10 mouse cellular contexts compared by ENCODE assay signal in genomic region chr6:88827395-88828205, GRCm38 (mm10). TPM values are rescaled to one million over a fixed set of nuclear protein-coding genes. Genes with fewer than 3 reads are reported as not detected.
A peak's percentile ranks its signal among the peaks of the same experiment; 100 is the strongest.
DNase-seq lines count a peak whose midpoint lies in the region; ATAC-seq and TF ChIP-seq lines count a peak whose summit lies in the region.
"Had no signal": no experiment of that assay in that cellular context is flagged by ENCODE, and none has a peak within 500 bp of the region (broad histone marks: within the 10 kb centered on the region; RNA-seq: fewer than 3 reads in every experiment).

No protein-coding gene starts in this region.

- no peaks in the 10 kb centered on the region for H3K36me3 ChIP-seq in heart, adult 2 months (ENCODE audit: control insufficient read depth, insufficient read depth, low read length)
- no peaks in the 10 kb centered on the region for H3K36me3 ChIP-seq in midbrain, embryonic 10.5 days
- no peaks in the 10 kb centered on the region for H3K36me3 ChIP-seq in midbrain, embryonic 13.5 days
- no peaks in the 10 kb centered on the region for H3K36me3 ChIP-seq in stomach, embryonic 16.5 days (ENCODE audit: control insufficient read depth, insufficient read depth, low read length)

- H3K27ac ChIP-seq in heart, adult 2 months = no peak overlapping the region
- H3K27ac ChIP-seq in midbrain, embryonic 10.5 days (replicated peaks) = peak overlapping the region; percentile 30; the same call in 1 of the 2 replicates
- H3K27ac ChIP-seq in midbrain, embryonic 13.5 days = no peak overlapping the region
- H3K27ac ChIP-seq in stomach, embryonic 16.5 days (ENCODE audit: low read length) = 0 out of 2 replicates have a peak overlapping the region, but pooled peaks have one; percentile 38

- no peak overlapping the region for H3K4me2 ChIP-seq in midbrain, embryonic 13.5 days (replicated peaks)
- no peak overlapping the region for H3K4me2 ChIP-seq in stomach, embryonic 16.5 days (ENCODE audit: low read depth, low read length)

- no peaks in the 10 kb centered on the region for H3K79me2 ChIP-seq in heart, adult 2 months (replicated peaks; ENCODE audit: control insufficient read depth, insufficient read depth, low read length)

- H3K4me1 ChIP-seq in heart, adult 2 months (ENCODE audit: control insufficient read depth, insufficient read depth, low read length) = peaks cover 3% of the 10 kb centered on the region; the same call in 1 of the 2 replicates
- H3K4me1 ChIP-seq in midbrain, embryonic 10.5 days = peaks cover 16% of the 10 kb centered on the region
- peaks cover 16% of the 10 kb centered on the region for H3K4me1 ChIP-seq in midbrain, embryonic 13.5 days (replicated peaks)
- peaks cover 14% of the 10 kb centered on the region for H3K4me1 ChIP-seq in stomach, embryonic 16.5 days (ENCODE audit: control insufficient read depth, insufficient read depth, low read length)

- no peak overlapping the region for H3K9ac ChIP-seq in heart, adult 2 months (ENCODE audit: low read depth, low read length)
- H3K9ac ChIP-seq in midbrain, embryonic 13.5 days (replicated peaks) = no peak overlapping the region
- no peak overlapping the region for H3K9ac ChIP-seq in stomach, embryonic 16.5 days (ENCODE audit: low read length)

- no peak overlapping the region for H3K4me3 ChIP-seq in heart, adult 2 months
- H3K4me3 ChIP-seq in midbrain, embryonic 10.5 days = no peak overlapping the region
- H3K4me3 ChIP-seq in midbrain, embryonic 13.5 days (replicated peaks) = no peak overlapping the region
- no peak overlapping the region for H3K4me3 ChIP-seq in stomach, embryonic 16.5 days (replicated peaks; ENCODE audit: low read length)
- H3K4me3 ChIP-seq: myocyte had no signal

- WGBS in heart, adult 2 months = 56% methylated on average over 13 of the region's 13 CpGs
- WGBS in midbrain, embryonic 10.5 days = 64% methylated on average over 13 of the region's 13 CpGs
- 62% methylated on average over 13 of the region's 13 CpGs for WGBS in midbrain, embryonic 13.5 days
- WGBS in stomach, embryonic 16.5 days = 62% methylated on average over 13 of the region's 13 CpGs

- peak; percentile 15; the same call in 1 of the 2 replicates for TF ChIP-seq CTCF in heart, adult 2 months (IDR thresholded peaks at IDR 0.05)

- DNase-seq in heart, adult 2 months = no peak
- no peak for DNase-seq in heart, postnatal 36 days
- DNase-seq in midbrain, embryonic 10.5 days (ENCODE audit: low spot score) = no peak
- DNase-seq in ovary, adult 18-20 months (ENCODE audit: low spot score) = no peak
- no peak for DNase-seq in embryo, embryonic 10 days (ENCODE audit: low spot score)
- DNase-seq: kidney, adult 11 months had no signal

- intact Hi-C loops in heart, adult 2 months (cut with DNase I) = loop anchor here (2.0 kb wide), 1 partner anchor 103 kb away; the partner anchor contains the start of gene Mgll
- intact Hi-C loops in heart, postnatal 36 days (cut with DNase I) = loop anchor here (1.0 to 2.0 kb wide), 3 partner anchors 41 to 236 kb away; no protein-coding TSS in a partner anchor

- ATAC-seq in midbrain, embryonic 13.5 days = no peak
- ATAC-seq in common myeloid progenitor, adult 5-6 weeks (replicated peaks; ENCODE audit: low read depth, poor library complexity, severe bottlenecking) = peak; percentile 80
- no peak for ATAC-seq in stomach, embryonic 16.5 days (ENCODE audit: insufficient read depth, low FRiP score)

- H3K27me3 ChIP-seq in heart, adult 2 months (ENCODE audit: control insufficient read depth, insufficient read depth, low read length) = no peaks in the 10 kb centered on the region
- peaks cover 8% of the 10 kb centered on the region; the same call in 1 of the 2 replicates for H3K27me3 ChIP-seq in midbrain, embryonic 10.5 days (ENCODE audit: low read depth, poor library complexity, severe bottlenecking)
- no peaks in the 10 kb centered on the region for H3K27me3 ChIP-seq in midbrain, embryonic 13.5 days
- H3K27me3 ChIP-seq in stomach, embryonic 16.5 days (ENCODE audit: control insufficient read depth, insufficient read depth, low read length) = no peaks in the 10 kb centered on the region

- no peak for TF ChIP-seq POLR2A in heart, adult 2 months (IDR thresholded peaks at IDR 0.05; ENCODE audit: insufficient read depth, low read depth, low read length)

- TF ChIP-seq EP300 in heart, adult 2 months (IDR thresholded peaks at IDR 0.05; ENCODE audit: insufficient read depth, low read depth, low read length) = no peak

- H3K9me3 ChIP-seq in midbrain, embryonic 10.5 days (replicated peaks) = no peaks in the 10 kb centered on the region
- H3K9me3 ChIP-seq in midbrain, embryonic 13.5 days = no peaks in the 10 kb centered on the region
- no peaks in the 10 kb centered on the region for H3K9me3 ChIP-seq in stomach, embryonic 16.5 days (replicated peaks; ENCODE audit: control insufficient read depth, low read length)

RNA-seq across cellular contexts. Expression of gene Abtb1, which starts 14.2 kb away (rescaled TPM):
- total RNA-seq in heart, adult 2 months (2021) = 10 to 100 TPM; 19.7 to 22.7 TPM
- 46.2 and 46.7 TPM in 2 replicates for polyA plus RNA-seq in heart, adult 2 months (2012; rRNA removed)
- 10 to 100 TPM; 28.1 to 29.2 TPM for total RNA-seq in heart, postnatal 36 days (2021)
- polyA plus RNA-seq in midbrain, embryonic 10.5 days (2016; fragmentation: Nextera tagmentation; extraction: Ambion mirVana) = 22.5 and 26.3 TPM in 2 replicates
- 35.9 and 36.2 TPM in 2 replicates for polyA plus RNA-seq in midbrain, embryonic 13.5 days (2015; fragmentation: Nextera tagmentation; extraction: Ambion mirVana)
- 20.7 and 46.4 TPM in 2 replicates for total RNA-seq in common myeloid progenitor, adult 5-6 weeks (2017)
- polyA plus RNA-seq in stomach, embryonic 16.5 days (2015; fragmentation: Nextera tagmentation; extraction: Ambion mirVana) = 31.2 and 36.1 TPM in 2 replicates

RNA-seq across cellular contexts. Expression of gene Podxl2, which starts 47.2 kb away (rescaled TPM):
- 10 to 100 TPM; 13.1 to 15.9 TPM for total RNA-seq in heart, adult 2 months (2021)
- polyA plus RNA-seq in heart, adult 2 months (2012; rRNA removed) = 20.7 and 26.2 TPM in 2 replicates
- 10 to 100 TPM; 13.7 to 21.2 TPM for total RNA-seq in heart, postnatal 36 days (2021)
- polyA plus RNA-seq in midbrain, embryonic 10.5 days (2016; fragmentation: Nextera tagmentation; extraction: Ambion mirVana) = 69.4 and 117 TPM in 2 replicates
- 478 and 520 TPM in 2 replicates for polyA plus RNA-seq in midbrain, embryonic 13.5 days (2015; fragmentation: Nextera tagmentation; extraction: Ambion mirVana)
- total RNA-seq in common myeloid progenitor, adult 5-6 weeks (2017) = 0.55 TPM in 1 of 2 replicates, not detected in the other
- polyA plus RNA-seq in stomach, embryonic 16.5 days (2015; fragmentation: Nextera tagmentation; extraction: Ambion mirVana) = 34.4 and 38.4 TPM in 2 replicates

Comparison
In these comparisons a context has a peak if more than half of its experiments do, and no peak if none do; other contexts are left out.
1. H3K27ac ChIP-seq: peak in midbrain, embryonic 10.5 days (single experiment) and stomach, embryonic 16.5 days (single experiment); none in heart, adult 2 months (single experiment) and midbrain, embryonic 13.5 days (single experiment).